ENCODE assay signal across 8 mouse cellular contexts in genomic region chr1:58802322-58803273, GRCm38 (mm10). TPM values are rescaled to one million over a fixed set of nuclear protein-coding genes. Genes with fewer than 3 reads are reported as not detected.
A peak's percentile ranks its signal among the peaks of the same experiment; 100 is the strongest.
DNase-seq lines count a peak whose midpoint lies in the region; ATAC-seq and TF ChIP-seq lines count a peak whose summit lies in the region.

No protein-coding gene starts in this region.

- TF ChIP-seq CTCF in cortical plate, adult 2 months (IDR thresholded peaks at IDR 0.05; ENCODE audit: extremely low read depth, insufficient read depth, low read length), result no peak
- peak; percentile 75 for TF ChIP-seq CTCF in intestine, postnatal 0 days (IDR thresholded peaks at IDR 0.05; ENCODE audit: low read depth)
- peak; percentile 60 for TF ChIP-seq CTCF in lung, adult 2 months (IDR thresholded peaks at IDR 0.05; ENCODE audit: insufficient read depth, low read length)

- H3K27ac ChIP-seq in cortical plate, adult 2 months (ENCODE audit: insufficient read depth, low read length), result peak overlapping the region; percentile 91
- H3K27ac ChIP-seq in intestine, postnatal 0 days (ENCODE audit: low read depth, low read length), result peak overlapping the region; percentile 17

- peak; percentile 94 for DNase-seq in 416B (ENCODE audit: low read depth)
- DNase-seq in CD4-positive, CD25-positive, alpha-beta regulatory T cell, adult 2 months (ENCODE audit: low read depth, low spot score), result peak; percentile 78
- DNase-seq in lung, adult 2 months, result peak; percentile 57
- DNase-seq in spleen, postnatal 10 days (ENCODE audit: low spot score in 2 of 2), result peak; percentile 64 to 78
- no peak for DNase-seq in embryo, embryonic 11 days
- DNase-seq in urinary bladder, postnatal 25 days (ENCODE audit: low spot score), result no peak

- no peaks in the 10 kb centered on the region for H3K27me3 ChIP-seq in intestine, postnatal 0 days (replicated peaks; ENCODE audit: control insufficient read depth, insufficient read depth, low read length)

- H3K4me2 ChIP-seq in intestine, postnatal 0 days (replicated peaks; ENCODE audit: low read depth), result peak overlapping the region; percentile 40

- no peak overlapping the region for H3K9ac ChIP-seq in intestine, postnatal 0 days (ENCODE audit: low read depth, low read length)

- no peak for TF ChIP-seq POLR2A in cortical plate, adult 2 months (IDR thresholded peaks at IDR 0.05; ENCODE audit: extremely low read depth, insufficient read depth, low read length)
- peak; percentile 45; the same call in 1 of the 2 replicates for TF ChIP-seq POLR2A in lung, adult 2 months (IDR thresholded peaks at IDR 0.05; ENCODE audit: borderline replicate concordance, extremely low read depth, low read depth, low read length)

- H3K4me1 ChIP-seq in cortical plate, adult 2 months (ENCODE audit: control insufficient read depth, insufficient read depth, low read length), result no peaks in the 10 kb centered on the region
- 0 out of 2 replicates have a peak, but pooled peaks cover 2% of the 10 kb centered on the region for H3K4me1 ChIP-seq in intestine, postnatal 0 days (replicated peaks; ENCODE audit: control insufficient read depth, insufficient read depth, low read length)
- peaks cover 3% of the 10 kb centered on the region for H3K4me1 ChIP-seq in lung, adult 2 months (ENCODE audit: control insufficient read depth, insufficient read depth, low read length)

- peaks cover 12% of the 10 kb centered on the region; the same call in 1 of the 2 replicates for H3K36me3 ChIP-seq in intestine, postnatal 0 days (ENCODE audit: control insufficient read depth, insufficient read depth)

- WGBS in intestine, postnatal 0 days, result 69% methylated on average over 18 of the region's 18 CpGs
- WGBS in lung, adult 2 months, result 41% methylated on average over 18 of the region's 18 CpGs

- H3K4me3 ChIP-seq in cortical plate, adult 2 months (ENCODE audit: insufficient read depth, low read length), result peak overlapping the region; percentile 28
- no peak overlapping the region for H3K4me3 ChIP-seq in intestine, postnatal 0 days (ENCODE audit: low read depth, low read length)
- peak overlapping the region; percentile 55 for H3K4me3 ChIP-seq in lung, adult 2 months (replicated peaks; ENCODE audit: extremely low read depth, low read depth, low read length)

- H3K9me3 ChIP-seq in intestine, postnatal 0 days (ENCODE audit: control insufficient read depth), result no peaks in the 10 kb centered on the region

- ATAC-seq in intestine, postnatal 0 days, result peak; percentile 66

RNA-seq across cellular contexts. Expression of gene Casp8, which starts 7.4 kb away (rescaled TPM):
- 2.3 and 3.1 TPM in 2 replicates for polyA plus RNA-seq in cortical plate, adult 2 months (2012; rRNA removed)
- 39.1 and 51.0 TPM in 2 replicates for polyA plus RNA-seq in intestine, postnatal 0 days (2015; fragmentation: Nextera tagmentation; extraction: Ambion mirVana)
- 5.1 and 8.9 TPM in 2 replicates for polyA plus RNA-seq in lung, adult 2 months (2012; rRNA removed)

Comparison
In these comparisons a context has a peak if more than half of its experiments do, and no peak if none do; other contexts are left out.
1. DNase-seq: peak in 416B (single experiment), CD4-positive, CD25-positive, alpha-beta regulatory T cell, adult 2 months (single experiment), lung, adult 2 months (single experiment) and spleen, postnatal 10 days (2 of 2); none in embryo, embryonic 11 days (single experiment) and urinary bladder, postnatal 25 days (single experiment).